Mouse (Mus musculus) neutrophil, adult 83 days (primary cell): Measurements from ENCODE around the gene Gm44503. TPM values are rescaled to one million over a fixed set of nuclear protein-coding genes. Genes with fewer than 3 reads are reported as not detected.

Experiments used
- total RNA-seq, 2 experiments: library from RNA; stranded (reverse); gene quantifications; one replicate each; pipeline ENCODE4 v1.2.4; 2023

The Gm44503 gene
- total RNA-seq: under 1 TPM in 1 of 2 experiments, not detected in 1; 0.24 TPM

DNA sequence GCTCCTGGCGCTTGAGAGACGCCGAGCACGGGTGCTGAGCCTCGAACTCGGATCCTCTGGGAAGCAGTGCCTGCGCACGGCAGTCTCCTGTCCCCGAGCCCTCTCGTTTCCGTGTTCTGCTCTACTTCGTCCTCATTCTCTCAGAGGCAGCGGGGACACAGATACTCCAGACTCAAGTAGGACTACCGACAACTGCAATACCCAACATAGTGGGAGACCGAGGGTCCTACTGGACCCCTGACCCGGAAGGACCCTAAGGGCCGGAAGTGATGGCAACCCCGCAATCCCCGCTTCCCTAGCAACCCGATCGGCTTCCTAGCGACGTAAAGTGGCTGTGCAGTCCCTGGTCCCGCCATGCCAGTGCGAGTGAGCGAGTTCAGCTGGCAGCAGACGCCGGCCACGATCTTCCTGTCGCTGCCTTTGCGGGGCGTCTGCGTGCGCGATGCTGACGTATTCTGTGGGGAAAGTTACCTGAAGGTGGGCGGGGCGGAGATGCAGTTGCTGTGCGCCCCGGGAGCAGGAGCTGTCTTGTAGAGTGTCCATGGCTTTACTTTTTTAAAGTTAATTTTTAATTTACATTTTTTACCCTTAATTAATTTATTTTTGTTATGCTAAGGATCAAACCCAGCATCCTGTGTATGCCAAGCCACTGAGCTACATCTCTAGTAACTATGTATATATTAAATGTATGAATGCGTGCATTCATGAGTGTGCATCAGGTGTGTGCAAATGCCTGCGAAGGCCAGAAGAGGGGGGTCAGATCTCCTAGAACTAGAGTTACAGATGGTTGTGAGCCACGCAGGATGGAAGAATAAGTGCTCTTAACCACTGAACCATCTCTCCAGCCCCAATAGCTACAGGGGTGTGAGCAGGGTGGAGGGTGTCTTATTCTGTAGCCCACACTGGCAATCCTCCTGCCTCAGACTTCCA, at the start of gene Gm44503, which contains the start of gene Dyx1c1:
Gene Gm44503, plus strand, starts transcription at position 332 of the 930 bp plus-strand sequence.
Gene Dyx1c1, plus strand, starts transcription at position 265 of the 930 bp plus-strand sequence.

DNA sequence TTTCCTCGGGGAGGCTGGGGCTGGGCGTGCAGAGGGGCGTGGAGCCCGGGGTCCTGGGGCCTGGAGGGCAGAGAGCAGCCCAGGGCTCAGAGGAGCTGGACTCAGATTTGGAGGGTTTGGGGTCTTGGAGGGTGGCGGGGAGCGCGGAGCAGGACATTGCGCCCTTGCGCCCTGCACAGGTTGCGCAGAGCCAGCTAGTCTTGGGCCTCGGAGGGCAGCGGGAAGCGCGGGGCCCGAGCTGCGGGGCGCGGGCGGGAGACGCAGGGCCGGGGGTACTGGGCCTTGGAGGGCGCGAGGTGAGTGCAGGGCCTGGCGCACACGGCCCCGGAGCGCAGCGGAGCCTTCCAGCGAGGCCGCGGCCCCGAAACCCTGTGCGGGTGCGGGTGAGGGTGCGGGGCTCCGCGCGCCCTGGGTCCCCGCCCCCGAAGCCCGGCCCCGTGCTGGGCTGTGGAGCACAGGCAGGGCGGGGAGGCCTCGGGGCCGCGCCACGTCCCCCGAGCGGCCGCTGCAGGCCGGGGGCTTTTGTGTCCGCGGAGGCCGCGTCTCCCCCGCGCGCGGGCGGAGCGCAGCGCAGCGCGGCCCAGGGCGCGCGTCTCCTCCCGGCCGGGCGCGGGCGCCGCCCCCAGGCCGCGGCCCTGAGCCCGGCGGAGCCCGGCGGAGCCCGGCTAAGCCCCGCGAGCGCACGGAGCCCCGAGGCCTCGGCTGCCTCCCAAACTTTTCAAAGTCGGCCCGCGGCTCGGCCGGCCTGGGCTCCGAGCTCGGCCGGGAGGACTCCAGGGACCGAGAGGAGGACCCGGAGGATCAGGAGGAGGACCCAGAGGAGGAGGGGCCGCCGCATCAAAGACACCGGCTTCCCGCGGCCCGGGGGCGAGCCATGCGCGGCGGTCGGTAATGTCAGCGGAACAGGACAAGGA, 33.4 kb upstream of the Gm44503 start, which contains the start of gene Pygo1:
Gene Pygo1, plus strand, starts transcription at position 625 of the 914 bp plus-strand sequence.

DNA sequence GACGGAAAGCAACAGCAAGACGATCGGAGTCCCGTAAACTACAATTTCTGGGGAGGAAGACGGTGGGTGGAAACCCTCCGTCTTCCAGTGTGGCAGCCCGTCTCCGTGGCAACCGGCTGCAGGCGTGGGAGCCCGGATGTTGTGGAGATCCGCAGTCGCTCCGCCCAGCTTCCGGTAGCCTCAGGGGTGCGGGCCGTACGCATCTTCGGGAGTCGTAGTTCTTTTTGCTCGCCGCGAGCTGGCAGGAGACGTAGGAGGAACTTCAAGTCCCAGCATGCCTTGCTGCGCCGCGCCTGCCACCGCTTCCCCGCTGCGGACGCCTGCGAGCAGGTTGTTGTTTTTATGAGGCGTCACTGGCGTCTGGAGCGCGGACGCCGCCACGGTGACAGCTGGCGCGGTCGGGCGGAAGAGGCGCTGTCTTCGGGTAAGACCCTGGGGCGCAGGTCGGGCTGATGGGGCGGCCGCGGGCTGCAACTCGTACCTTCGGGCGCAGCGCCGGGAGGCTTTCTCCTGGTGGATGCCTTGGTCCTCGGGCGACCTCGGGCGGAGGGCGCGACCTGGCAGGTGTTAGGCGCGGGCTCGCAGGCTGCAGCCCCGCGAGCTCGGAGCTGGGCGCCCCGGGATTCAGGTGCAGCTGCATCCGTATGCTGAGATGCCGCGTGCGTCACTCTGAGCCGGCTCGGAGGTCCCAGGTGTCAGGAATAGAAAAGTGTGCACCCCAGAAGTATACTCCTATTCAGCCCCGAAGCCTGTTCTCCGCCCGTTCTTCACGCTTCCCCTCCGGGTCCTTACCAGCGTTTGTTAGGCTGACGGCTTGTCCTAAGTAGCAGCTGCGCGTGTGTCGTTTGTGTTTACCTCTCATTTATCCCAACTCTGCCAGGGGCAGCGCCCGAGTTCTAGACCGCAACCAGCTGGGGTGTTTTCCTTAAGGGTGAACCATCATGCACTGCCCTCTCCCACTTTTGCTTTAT, 26.9 kb downstream of the Gm44503 start, which contains the start of the genes Ccpg1os and Ccpg1:
Gene Ccpg1os, minus strand, starts transcription at position 133 of the 971 bp plus-strand sequence.
Gene Ccpg1, plus strand, starts transcription at position 180 of the 971 bp plus-strand sequence.

DNA sequence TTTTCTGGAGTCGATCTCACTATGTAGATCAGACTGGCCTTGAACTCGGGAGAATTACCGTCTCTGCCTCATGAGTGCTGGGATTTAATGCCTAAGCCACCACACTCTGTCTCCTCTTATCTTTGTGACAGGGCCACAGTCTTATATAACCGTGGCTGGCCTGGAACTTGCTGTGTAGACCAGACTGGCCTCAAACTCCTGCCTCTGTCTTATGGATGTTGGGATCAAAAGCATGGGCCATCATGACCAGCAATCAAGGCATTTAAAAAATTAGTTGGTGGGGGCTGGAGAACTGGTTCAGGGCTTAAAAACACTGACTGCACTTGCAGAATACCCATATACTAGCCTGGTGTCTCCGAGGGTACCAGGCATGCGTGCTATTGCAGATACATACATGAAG, 81.4 kb downstream of the Gm44503 start, which contains the start of gene Pigb:
Gene Pigb, minus strand, starts transcription at position 299 of the 400 bp plus-strand sequence.

DNA sequence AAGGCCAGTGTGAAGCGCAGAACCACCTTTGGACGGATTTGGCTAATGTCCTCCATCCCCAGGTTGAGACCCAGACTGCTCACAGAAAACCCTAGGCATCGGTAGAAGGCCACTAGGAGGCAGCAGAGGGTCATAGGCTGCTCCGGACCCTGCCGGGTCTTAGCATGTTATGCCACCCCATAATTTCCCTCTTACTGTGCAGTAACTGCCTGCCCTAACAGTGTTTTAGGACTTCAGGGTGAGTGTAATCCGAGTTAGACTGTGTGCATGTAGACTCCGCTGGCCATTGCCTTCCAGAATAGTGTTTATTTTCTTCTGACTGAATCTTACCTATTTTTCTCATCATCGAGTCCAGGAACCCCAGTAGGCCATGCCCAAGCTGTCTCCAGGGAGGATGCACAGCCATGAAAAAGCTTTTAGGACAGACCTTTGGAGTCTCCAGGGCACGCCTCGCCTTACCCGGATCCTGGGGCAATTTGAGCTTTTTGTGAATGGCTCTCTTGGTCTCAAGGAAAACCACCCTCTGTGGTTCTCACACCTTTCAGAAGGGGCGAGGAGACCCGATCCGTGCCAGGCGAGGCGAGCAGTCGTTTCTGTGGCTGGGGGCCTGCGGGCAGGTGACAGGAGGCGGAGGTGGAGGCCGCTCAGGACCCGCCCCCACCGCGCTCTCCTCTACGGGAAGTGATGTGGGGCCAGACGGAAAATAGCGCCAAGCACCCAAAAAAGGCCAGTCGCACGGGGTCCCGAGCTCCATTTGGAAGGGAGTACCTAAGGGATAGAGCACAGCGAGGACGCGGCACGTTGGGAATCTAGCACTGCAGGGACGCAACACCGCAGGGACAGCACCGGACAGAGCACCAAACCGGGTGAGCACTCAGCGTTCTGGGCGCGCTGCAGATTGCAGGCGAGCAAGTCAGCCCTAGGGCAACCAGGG, 85.8 kb downstream of the Gm44503 start, which contains the start of gene Rab27a:
Gene Rab27a, plus strand, starts transcription at position 709 of the 934 bp plus-strand sequence.

Other genes with a start within 250 kb of the Gm44503 start
- not detected for gene Prtg, start 152.0 kb upstream of the Gm44503 start, total RNA-seq
- not detected for gene Pygo1, start 33.2 kb upstream of the Gm44503 start, total RNA-seq
- under 1 TPM; 0.28 to 0.57 TPM for gene Dyx1c1, start 67 bp upstream of the Gm44503 start, total RNA-seq
- 1 to 10 TPM; 3.4 to 3.7 TPM for gene Ccpg1os, start 26.5 kb downstream of the Gm44503 start, total RNA-seq
- 100 to 1,000 TPM; 285 to 302 TPM for gene Ccpg1, start 26.6 kb downstream of the Gm44503 start, total RNA-seq
- 10 to 100 TPM; 27.5 to 28.1 TPM for gene Pigb, start 81.5 kb downstream of the Gm44503 start, total RNA-seq
- gene Rab27a, start 86.0 kb downstream of the Gm44503 start, total RNA-seq: 100 to 1,000 TPM; 186 to 204 TPM
- 10 to 100 TPM; 14.9 to 21.7 TPM for gene Khdc3, start 143.0 kb downstream of the Gm44503 start, total RNA-seq
- gene Gm20509, start 143.6 kb downstream of the Gm44503 start, total RNA-seq: under 1 TPM in 1 of 2 experiments, not detected in 1; 0.77 TPM
- 10 to 100 TPM; 36.8 to 37.1 TPM for gene Rsl24d1, start 154.6 kb downstream of the Gm44503 start, total RNA-seq